Mouse (Mus musculus) cerebral cortex, adult 2 months (tissue): ENCODE measurements around the gene Gm45808.

Experiments used
- WGBS: fragments of 180-500 bp; shearing (Covaris S2); methylation state at CpG from one replicate; pipeline ENCODE4 v1.1.7; 2018; 5-methylcytosine and 5-hydroxymethylcytosine counted together

The Gm45808 gene

GRCm38 (mm10) chr7:45486761-45487415, at the start of gene Gm45808:
Gene Gm45808 (minus strand): TSS chr7:45486811.
- WGBS = 61% methylated on average over 12 of the region's 12 CpGs

GRCm38 (mm10) chr7:45535676-45536075, 49.1 kb upstream of the Gm45808 start:
- WGBS = 74% methylated on average over 1 of the region's 1 CpGs

DNA sequence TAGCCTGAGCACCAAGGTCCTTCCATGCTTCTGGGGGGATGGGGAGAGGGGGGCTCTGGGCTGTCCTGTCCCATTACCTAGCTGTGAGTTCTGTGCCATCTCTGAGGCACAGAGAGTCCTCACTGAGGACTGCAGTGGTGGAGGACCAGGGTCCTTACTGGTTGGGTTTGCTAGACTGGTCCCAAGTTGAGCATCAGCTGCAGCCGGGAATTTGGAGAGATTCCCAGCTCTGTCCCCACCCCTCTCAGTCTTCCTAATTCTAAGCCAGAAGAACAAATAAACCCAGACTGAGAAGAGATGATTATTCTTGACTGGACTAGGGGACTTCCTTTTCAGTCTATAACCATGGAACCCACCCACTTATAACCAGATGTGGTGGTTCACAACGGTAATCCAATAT, 44.0 kb upstream of the Gm45808 start:
- WGBS = 40% methylated on average over 2 of the region's 2 CpGs

DNA sequence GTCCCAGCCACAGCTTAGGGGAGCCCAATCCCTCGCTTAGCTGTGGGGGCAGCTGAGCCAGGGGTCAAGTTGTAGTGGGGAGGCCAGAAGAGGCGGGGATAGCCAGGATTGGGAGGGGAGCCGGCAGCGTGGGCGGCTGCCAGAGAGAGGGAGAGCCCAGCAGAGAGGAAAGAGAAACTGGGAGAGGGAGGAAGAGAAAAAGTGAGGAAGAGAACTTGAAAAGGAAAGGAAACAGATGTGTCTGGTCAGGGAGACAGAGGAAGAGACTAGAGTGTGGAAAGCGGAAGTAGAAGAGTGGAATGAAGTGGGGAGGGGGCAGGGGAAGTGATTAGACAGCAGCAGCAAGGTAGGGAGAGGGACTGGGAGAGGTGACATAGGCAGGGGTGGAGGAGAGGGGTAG, 42.9 kb upstream of the Gm45808 start:
- 30% methylated on average over 6 of the region's 6 CpGs for WGBS

GRCm38 (mm10) chr7:45527169-45527568, 40.6 kb upstream of the Gm45808 start:
- 87% methylated on average over 6 of the region's 6 CpGs for WGBS

DNA sequence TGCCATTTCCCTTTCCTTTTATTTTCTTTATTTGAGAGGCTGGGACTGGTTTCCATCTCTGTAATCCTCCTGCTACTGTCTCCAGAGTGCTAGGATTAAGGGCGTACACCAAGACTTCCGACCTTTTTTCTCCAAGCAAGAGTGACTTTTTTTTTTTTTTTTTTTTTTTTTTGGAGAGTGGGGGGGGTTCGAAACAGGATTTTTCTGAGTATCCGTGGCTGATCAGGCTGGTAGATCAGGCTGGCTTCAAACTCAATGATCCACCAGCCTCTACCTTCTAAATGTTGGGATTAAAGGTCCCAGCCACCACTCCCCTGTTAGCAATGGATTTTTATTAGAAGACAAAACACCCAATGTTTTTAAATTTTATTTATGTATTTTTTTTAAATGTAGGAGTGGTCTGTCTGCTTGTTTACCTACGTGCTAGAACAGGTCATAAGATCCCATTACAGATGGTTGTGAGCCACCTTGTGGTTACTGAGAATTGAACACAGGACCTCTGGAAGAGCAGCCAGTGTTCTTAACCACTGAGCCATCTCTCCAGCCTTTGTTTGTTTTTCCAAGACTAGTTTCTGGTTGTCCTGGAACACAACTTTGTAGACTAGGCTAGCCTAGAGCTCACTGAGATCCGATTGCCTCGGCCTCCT, 40.0 kb upstream of the Gm45808 start:
- 25% methylated on average over 7 of the region's 7 CpGs for WGBS

DNA sequence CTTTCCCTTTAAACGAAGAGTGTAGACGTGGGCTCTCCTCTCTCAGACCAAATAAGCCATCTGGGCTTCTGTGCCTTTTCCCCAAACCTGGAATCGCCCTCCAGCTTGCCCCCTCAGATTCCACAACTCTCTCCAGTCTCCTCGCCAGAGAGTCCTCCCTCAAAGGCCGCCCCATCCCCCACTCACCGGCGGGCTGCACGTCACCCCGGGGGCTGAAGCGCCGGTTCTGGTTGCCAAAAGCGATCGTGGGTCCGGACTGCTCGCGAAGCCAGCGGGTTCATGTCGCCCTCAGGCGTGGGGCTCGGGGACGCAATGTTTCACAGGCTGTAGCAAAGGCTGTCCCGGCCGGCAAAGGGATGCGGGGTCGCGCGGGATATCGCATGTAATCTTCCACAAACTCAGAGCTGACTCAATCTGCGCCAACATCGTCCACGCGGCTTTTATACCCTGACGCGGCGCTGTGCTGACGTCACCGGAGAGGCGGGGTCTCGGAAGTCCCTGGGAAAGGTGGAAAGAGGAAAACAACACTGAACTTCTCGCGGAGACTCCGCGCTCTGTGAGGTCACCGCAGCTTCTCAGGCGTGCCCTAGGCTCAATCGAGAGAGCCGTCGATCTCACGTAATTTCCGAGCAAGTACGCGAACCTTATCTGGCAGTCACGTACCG, 39.3 kb upstream of the Gm45808 start, which contains the start of the genes Ppp1r15a and Plekha4:
Ppp1r15a (minus strand) TSS at position 460 of the 665 bp plus-strand sequence.
Plekha4 (plus strand) TSS at position 522 of the 665 bp plus-strand sequence.
- WGBS = under 1% methylated on average over 54 of the region's 54 CpGs

- WGBS = 25% methylated on average over 12 of the region's 12 CpGs
These were observed 38.4 kb upstream of the Gm45808 start for GRCm38 (mm10) chr7:45524841-45525621.

- WGBS = 83% methylated on average over 13 of the region's 13 CpGs
These were observed 37.1 kb upstream of the Gm45808 start for GRCm38 (mm10) chr7:45523678-45524170.

DNA sequence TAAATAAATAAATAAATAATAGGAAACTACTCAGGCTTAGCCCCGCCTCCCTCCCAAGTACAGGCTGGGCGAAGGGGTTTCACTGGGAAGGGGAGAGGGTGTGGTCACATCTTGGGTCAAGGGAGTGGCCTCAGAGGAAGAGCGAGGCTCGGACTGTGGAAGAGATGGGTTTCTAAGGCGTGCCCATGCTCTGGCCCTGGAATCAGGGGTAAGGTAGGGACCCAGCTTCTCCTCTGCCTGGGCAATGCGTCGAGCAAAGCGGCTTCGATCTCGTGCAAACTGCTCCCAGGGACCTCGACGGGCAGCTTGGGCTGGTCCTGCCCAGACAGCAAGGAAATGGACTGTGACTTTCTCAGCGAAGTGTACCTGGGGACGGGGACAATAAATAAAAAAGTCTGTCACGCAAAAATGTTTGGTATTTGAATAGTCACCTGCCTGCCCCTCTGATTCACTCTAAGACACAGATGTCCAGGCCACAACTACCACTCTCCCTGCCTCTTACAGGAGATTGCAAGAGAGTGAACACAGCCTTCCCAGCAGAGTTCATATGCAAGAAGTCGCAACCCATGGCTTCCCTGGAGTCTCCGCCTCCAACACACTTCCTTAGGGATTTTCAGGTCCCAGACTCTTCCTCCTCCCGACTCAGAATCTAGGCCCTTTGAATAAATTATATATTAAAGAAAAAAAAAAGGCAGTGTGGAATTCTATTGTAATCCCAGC, 36.5 kb upstream of the Gm45808 start:
- WGBS = 82% methylated on average over 18 of the region's 18 CpGs

- WGBS = 40% methylated on average over 16 of the region's 16 CpGs
These were observed 35.7 kb upstream of the Gm45808 start for GRCm38 (mm10) chr7:45522194-45522752.

GRCm38 (mm10) chr7:45521728-45522184, 35.1 kb upstream of the Gm45808 start:
- under 1% methylated on average over 28 of the region's 28 CpGs for WGBS

DNA sequence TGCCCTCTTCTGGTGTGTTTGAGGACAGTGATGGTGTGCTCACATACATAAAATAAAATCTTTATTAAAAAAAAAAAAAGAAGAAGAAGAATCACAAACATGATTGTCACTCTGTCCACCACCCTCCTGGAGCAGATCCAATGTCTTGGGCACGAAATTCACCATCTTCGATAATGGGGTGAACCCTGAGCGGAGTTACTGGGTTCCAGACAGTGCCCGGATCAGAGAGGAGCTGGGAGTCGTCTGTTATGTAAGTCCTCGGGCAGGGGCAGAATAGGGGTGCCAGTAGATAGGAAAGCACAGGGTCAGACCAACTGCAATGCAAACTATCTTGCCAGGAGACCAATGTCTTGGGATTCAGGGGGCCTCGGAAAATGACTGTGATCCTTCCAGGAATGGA, 34.0 kb upstream of the Gm45808 start:
- 95% methylated on average over 7 of the region's 7 CpGs for WGBS

DNA sequence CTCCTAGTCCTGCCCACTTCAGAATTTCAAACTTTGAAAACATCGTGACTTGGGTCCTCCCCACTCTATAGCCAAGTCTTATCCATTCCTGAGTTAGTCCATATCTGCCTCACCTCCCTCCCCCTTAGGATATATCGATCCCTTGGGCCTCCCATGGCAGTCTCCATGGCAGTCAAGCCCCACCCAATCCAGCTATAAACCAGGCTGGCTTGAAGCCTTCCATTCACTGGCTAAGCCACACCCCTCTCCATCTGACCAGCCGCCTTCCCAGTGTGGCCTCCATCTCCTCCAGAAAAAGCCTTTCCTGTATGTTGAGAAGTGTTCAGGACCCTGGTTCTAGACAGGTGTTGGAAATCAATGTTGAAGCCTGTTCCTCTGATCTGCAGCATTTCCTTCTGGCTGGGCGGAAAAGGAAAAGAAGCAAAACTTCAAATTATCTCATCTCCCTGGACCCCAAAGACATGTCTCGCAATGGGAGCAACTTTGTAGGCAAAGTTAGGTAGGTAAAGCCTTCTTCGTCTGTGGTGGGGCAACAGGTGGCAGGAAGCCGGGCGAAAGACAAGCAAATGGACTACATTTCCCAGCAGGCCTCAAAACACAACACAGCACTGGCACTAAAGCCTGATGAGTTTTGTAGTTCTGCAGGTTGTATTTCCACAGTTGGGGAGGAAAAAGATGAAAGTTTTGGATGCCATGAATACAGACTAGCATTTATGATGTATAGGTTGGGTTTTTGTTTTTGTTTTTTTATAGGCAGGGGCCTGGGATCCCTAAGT, 32.9 kb upstream of the Gm45808 start:
- WGBS = 77% methylated on average over 8 of the region's 8 CpGs

DNA sequence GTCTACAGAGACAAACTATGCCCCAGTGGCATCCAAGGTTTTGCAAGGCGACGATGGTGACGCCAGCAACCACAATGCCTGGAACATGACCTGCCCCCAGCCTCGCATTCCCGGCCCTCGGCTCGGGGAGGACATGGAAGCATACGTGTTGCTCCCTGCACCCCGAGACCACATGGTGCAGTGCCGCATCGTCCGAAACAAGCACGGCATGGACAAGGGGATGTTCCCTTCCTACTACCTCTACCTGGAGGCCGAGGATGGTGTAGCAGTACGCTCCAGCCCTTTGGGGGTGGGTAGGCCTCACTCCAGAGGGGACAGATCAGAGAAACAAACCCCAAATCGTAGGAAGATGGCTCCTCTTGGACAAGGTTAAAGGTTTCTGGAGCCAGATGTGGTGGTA, 32.0 kb upstream of the Gm45808 start:
- WGBS = 95% methylated on average over 16 of the region's 16 CpGs

GRCm38 (mm10) chr7:45516846-45517245, 30.2 kb upstream of the Gm45808 start:
- WGBS = 61% methylated on average over 5 of the region's 5 CpGs

- WGBS = 54% methylated on average over 16 of the region's 16 CpGs
These were observed 28.8 kb upstream of the Gm45808 start for GRCm38 (mm10) chr7:45515436-45515835.

DNA sequence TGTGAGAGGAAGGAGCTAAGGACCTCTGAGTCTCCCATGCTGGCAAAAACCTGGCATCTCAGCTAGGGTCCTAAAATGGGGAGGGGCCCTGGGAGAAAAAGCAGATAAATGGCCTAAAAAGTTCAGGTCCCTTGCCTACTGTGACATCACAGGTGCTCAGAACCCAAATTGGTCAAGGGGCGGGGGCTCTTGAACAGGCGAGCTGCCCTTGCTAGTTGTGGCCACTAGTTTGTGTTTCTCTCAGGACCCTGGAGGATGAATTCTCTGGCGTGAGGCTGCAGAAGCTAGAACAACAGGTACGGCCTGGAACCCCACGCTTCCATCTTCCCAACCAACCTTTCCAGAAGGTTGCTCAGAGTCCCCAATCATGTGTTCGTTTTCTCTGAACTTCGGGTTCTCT, 27.8 kb upstream of the Gm45808 start:
- WGBS = 91% methylated on average over 7 of the region's 7 CpGs

DNA sequence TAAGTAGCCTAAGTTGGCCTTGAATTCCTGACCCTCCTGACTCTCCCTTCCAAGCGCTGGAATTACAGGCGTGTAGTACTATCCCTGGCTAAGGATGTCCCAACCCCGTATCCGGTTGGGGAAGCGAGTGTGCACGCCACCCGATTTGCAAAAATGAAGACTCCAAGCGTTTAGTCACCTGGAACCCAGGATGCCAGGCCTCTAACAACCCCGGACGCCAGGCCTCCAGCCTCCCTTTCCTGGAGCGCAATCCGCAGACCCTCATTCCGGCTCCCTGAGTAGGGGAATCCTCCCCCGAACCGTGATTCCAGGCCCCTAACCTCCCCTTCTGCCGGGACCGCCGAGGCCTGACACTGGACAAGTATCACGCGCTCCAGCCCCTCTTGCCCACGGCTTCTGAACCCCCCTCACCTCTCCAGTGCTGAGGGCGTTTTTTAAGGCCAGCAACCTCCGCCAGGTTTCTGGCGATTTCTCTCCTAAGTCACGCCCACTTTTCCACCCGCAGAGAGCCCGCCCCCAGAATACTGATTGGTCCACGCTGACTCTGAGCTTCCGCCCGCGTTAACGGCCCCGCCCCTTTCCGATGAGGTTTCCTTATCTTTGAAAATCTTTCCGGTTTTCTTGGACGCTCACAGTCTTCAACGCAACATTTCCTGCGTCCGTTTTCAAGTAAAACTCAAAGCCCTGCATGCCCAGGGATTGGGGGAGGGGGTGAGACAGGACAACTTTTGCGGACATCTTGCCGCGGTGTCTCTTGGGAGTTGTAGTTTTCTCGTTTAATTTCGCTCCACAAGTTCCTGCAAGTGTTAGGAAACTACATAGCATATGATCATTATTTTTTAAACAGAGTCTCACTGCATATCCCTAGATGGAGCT, 23.5 kb upstream of the Gm45808 start, which contains the start of gene Nucb1:
Nucb1 (minus strand) TSS at position 495 of the 876 bp plus-strand sequence.
- under 1% methylated on average over 44 of the region's 44 CpGs for WGBS
